Mouse (Mus musculus) forebrain, embryonic 10.5 days (tissue): ENCODE data around the gene Igsf21. TPM values are rescaled to one million over a fixed set of nuclear protein-coding genes. Genes with fewer than 3 reads are reported as not detected.

Source experiments
- DNase-seq: peaks from one replicate; pipeline ENCODE4 v3.0.0-alpha.2; 2017; ENCODE audit warnings: low spot score; ENCODE audit errors: extremely low spot score
- H3K27ac ChIP-seq: fragments of 300-500 bp; sonication (generic); 2 replicates; pipeline ENCODE4 v1.5.1; 2016; ENCODE audit warnings: mild to moderate bottlenecking
- H3K27me3 ChIP-seq: fragments of 300-500 bp; sonication (generic); 2 replicates; pipeline ENCODE4 v1.6.1; 2016; ENCODE audit warnings: mild to moderate bottlenecking; ENCODE audit not compliant: poor library complexity, severe bottlenecking
- H3K36me3 ChIP-seq: fragments of 300-500 bp; sonication (generic); replicated peaks from 2 replicates; pipeline ENCODE4 v1.6.1; 2016; ENCODE audit warnings: mild to moderate bottlenecking, moderate library complexity
- H3K4me1 ChIP-seq: fragments of 300-500 bp; sonication (generic); 2 replicates; pipeline ENCODE4 v1.6.1; 2016
- H3K4me3 ChIP-seq: fragments of 300-500 bp; sonication (generic); 2 replicates; pipeline ENCODE4 v1.5.1; 2016; ENCODE audit warnings: mild to moderate bottlenecking, moderate library complexity
- H3K9me3 ChIP-seq: fragments of 300-500 bp; sonication (generic); 2 replicates; pipeline ENCODE4 v1.6.1; 2016; ENCODE audit warnings: mild to moderate bottlenecking, moderate library complexity
- WGBS: fragments of 180-500 bp; shearing (Covaris S2); methylation state at CpG from one replicate; pipeline ENCODE4 v1.1.7; 2016; 5-methylcytosine and 5-hydroxymethylcytosine counted together
- polyA plus RNA-seq: library from polyadenylated mRNA; unstranded; fragments of >200 nt; fragmentation: Nextera tagmentation; extraction: Ambion mirVana; gene quantifications from 2 replicates; pipeline ENCODE4 v1.2.1, GENCODE M21; 2016

Igsf21 gene
- polyA plus RNA-seq, 1 experiment from 2014 or later: 4.6 TPM

DNA sequence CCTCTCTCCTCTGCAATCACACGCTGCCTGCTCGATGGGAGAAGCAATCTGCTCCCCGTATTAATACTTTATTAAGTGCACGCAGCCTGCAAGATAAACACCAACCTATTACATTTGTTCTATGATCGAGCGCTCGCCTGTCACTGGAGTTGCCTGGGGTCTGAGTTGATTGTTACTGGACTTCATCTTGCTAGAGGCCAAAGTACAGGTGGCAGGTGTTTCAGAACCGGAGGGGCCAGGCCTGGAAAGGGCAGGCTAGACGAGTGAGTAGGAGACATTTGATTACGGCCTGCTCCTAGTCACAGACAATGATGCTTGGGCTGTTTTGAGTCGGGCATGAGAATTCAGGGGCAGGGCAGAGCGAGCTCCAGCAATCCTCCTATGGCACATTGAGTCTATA, 73.5 kb downstream of the Igsf21 start:
- H3K4me3 ChIP-seq: no peak overlapping the region
- no peak for DNase-seq
- no peaks in the 10 kb centered on the region for H3K36me3 ChIP-seq
- 71% methylated on average over 12 of the region's 12 CpGs for WGBS
- peaks cover 32% of the 10 kb centered on the region for H3K4me1 ChIP-seq
- H3K9me3 ChIP-seq: 0 out of 2 replicates have a peak, but pooled peaks cover 2% of the 10 kb centered on the region
- H3K27me3 ChIP-seq: peaks cover 7% of the 10 kb centered on the region; the same call in 1 of the 2 replicates
- peak overlapping the region; percentile 63; the same call in 1 of the 2 replicates for H3K27ac ChIP-seq

DNA sequence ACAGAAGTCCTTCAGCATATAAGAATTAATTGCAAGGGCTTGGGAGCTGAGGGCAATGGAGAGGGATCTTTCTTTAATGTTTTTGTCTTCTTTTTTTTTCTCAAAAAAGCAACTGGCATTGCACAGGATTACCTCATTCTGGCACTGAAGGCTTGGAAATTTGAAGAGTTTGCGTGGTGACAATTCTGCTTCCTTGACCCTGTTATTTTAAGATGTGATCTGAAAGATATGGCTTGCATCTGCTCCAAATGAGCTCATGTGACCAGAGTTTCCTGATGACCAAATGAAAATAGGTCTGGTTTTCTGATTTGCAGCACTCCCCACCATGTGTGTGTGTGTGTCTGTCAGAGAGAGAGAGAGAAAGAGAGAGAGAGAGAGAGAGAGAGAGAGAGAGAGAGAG, 74.7 kb downstream of the Igsf21 start:
- peaks cover 36% of the 10 kb centered on the region for H3K4me1 ChIP-seq
- no peaks in the 10 kb centered on the region for H3K9me3 ChIP-seq
- DNase-seq: no peak
- no peak overlapping the region for H3K4me3 ChIP-seq
- H3K36me3 ChIP-seq: no peaks in the 10 kb centered on the region
- no peak overlapping the region for H3K27ac ChIP-seq
- peaks cover 7% of the 10 kb centered on the region; the same call in 1 of the 2 replicates for H3K27me3 ChIP-seq
- 83% methylated on average over 1 of the region's 1 CpGs for WGBS

GRCm38 (mm10) chr4:140171189-140171588, 75.4 kb downstream of the Igsf21 start:
- Histone ChIP-seq H3K27me3 (peaks cover 7% of the 10 kb centered on the region; the same call in 1 of the 2 replicates), H3K27ac (no peak overlapping the region), H3K4me3 (no peak overlapping the region), H3K36me3 (no peaks in the 10 kb centered on the region), H3K4me1 (peaks cover 36% of the 10 kb centered on the region), H3K9me3 (no peaks in the 10 kb centered on the region)
- DNase-seq: no peak

DNA sequence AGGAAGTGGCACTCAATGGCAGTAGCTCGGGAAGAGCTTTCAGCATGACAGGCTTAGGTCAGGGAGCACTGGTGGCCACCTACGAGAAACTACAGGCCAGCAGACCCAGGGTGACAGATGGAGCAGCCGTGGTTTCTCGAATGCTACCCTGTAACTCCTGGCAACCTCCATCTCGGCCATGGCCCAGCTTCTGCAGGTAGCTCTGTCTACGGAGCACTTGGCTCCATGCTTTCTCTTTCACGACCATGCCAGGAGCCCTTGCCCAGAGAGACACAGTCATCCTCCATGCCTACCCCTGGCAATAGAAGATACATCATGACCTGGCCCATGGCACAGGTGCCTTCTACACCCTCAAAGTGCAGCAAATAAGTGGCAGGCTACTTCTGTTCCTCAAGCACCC, 80.7 kb downstream of the Igsf21 start:
- no peak overlapping the region for H3K4me3 ChIP-seq
- WGBS: 87% methylated on average over 7 of the region's 7 CpGs
- no peak for DNase-seq
- H3K9me3 ChIP-seq: peaks cover 3% of the 10 kb centered on the region; the same call in 1 of the 2 replicates
- H3K27me3 ChIP-seq: no peaks in the 10 kb centered on the region
- H3K27ac ChIP-seq: no peak overlapping the region
- H3K36me3 ChIP-seq: no peaks in the 10 kb centered on the region
- H3K4me1 ChIP-seq: peaks cover 10% of the 10 kb centered on the region; the same call in 1 of the 2 replicates

DNA sequence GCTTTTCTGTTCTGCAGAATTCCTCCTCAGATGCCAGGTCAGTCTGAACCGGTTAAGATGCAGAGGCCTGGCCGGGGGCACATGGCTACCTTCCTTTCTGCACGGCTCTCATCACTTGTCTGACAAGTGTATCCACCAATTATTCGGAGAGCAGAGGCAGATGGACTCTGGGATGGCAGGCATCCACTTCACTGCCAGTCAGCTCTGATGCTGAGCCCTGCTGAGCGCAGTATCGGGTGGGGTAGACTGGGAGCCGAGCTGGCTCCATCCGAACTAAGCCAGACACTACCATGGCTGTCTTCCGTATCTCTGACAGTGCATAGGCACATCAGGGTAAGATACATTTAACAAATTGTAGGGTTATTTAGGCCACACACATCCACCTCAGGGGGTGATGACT, 81.9 kb downstream of the Igsf21 start:
- H3K27ac ChIP-seq: no peak overlapping the region
- H3K36me3 ChIP-seq: no peaks in the 10 kb centered on the region
- peaks cover 3% of the 10 kb centered on the region; the same call in 1 of the 2 replicates for H3K9me3 ChIP-seq
- no peaks in the 10 kb centered on the region for H3K27me3 ChIP-seq
- WGBS: 92% methylated on average over 9 of the region's 9 CpGs
- H3K4me3 ChIP-seq: no peak overlapping the region
- DNase-seq: no peak
- H3K4me1 ChIP-seq: peaks cover 15% of the 10 kb centered on the region; the same call in 1 of the 2 replicates

DNA sequence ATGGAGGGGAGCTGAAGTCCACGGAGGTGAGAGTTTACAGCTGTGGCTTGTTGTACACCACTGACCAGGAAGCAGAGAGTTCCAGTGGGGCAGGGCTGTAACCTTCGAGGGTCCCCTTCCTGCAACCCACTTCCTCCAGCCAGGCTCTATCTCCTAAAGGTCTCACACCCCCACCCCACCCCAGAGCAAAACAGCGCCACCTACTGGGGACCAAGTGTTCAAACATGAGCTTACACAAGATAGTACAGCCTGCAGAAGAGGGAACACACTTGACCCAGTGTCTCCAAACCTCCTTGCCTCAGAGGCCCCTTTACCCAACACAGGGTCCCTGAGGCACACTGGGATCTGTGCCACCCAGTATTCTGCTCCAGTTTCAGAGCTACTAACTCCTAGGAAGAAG, 87.0 kb downstream of the Igsf21 start:
- DNase-seq: no peak
- Histone ChIP-seq H3K36me3 (no peaks in the 10 kb centered on the region), H3K4me3 (no peak overlapping the region), H3K27me3 (no peaks in the 10 kb centered on the region), H3K27ac (no peak overlapping the region), H3K9me3 (peaks cover 3% of the 10 kb centered on the region; the same call in 1 of the 2 replicates), H3K4me1 (peaks cover 23% of the 10 kb centered on the region)
- 44% methylated on average over 3 of the region's 3 CpGs for WGBS

- Histone ChIP-seq H3K4me3 (no peak overlapping the region), H3K27ac (peak overlapping the region; percentile 84), H3K27me3 (no peaks in the 10 kb centered on the region), H3K9me3 (no peaks in the 10 kb centered on the region), H3K36me3 (no peaks in the 10 kb centered on the region), H3K4me1 (peaks cover 36% of the 10 kb centered on the region)
- no peak for DNase-seq
- 62% methylated on average over 5 of the region's 5 CpGs for WGBS
Measured at GRCm38 (mm10) chr4:140154899-140155463, 91.6 kb downstream of the Igsf21 start.

DNA sequence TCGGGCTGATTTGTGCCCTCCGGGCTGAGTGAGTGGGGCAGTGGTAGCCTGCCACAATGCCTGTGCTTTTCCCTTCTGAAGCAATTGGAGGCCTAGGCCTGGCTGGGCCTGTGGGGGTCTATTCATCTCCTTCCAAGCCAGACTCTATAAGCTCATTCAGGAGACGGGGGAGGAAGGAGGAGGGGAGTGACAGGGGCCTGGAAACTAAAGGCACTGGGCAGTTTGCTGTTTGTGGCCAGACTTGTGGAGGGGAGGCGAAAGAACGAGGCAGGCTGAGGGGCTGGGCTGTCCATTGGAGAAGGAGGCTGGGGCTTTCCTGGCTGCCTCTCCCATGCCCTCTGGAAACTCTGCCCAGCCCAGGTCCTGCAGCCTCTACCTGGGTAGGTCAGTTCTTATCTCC, 92.1 kb downstream of the Igsf21 start:
- Histone ChIP-seq H3K4me3 (no peak overlapping the region), H3K36me3 (no peaks in the 10 kb centered on the region), H3K27ac (peak overlapping the region; percentile 84), H3K27me3 (no peaks in the 10 kb centered on the region), H3K9me3 (no peaks in the 10 kb centered on the region), H3K4me1 (peaks cover 31% of the 10 kb centered on the region)
- 16% methylated on average over 5 of the region's 5 CpGs for WGBS
- peak; percentile 58 for DNase-seq

DNA sequence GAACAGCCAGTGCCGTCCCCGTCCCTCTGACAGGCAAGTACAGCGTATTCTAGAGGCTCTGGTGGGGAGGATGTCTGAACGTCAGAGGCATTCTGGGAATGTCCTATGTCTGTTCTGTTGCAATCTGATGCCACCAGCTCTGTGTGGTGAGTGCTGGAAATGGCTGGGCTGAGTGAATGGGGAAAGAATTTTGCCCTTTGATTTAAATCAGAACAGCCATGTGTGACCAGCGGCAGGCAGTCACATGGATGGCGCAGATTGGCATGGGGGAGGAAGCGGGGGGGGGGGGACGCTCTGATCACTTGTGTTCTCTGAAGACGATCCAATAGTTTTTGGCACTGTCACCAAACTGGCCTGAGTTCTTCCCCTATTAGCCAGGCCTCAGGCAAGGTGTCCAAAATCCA, 92.9 kb downstream of the Igsf21 start:
- no peak for DNase-seq
- 72% methylated on average over 9 of the region's 9 CpGs for WGBS
- Histone ChIP-seq H3K36me3 (no peaks in the 10 kb centered on the region), H3K4me1 (peaks cover 31% of the 10 kb centered on the region), H3K27ac (peak overlapping the region; percentile 84), H3K9me3 (no peaks in the 10 kb centered on the region), H3K27me3 (no peaks in the 10 kb centered on the region), H3K4me3 (no peak overlapping the region)

- H3K27ac ChIP-seq: no peak overlapping the region
- no peaks in the 10 kb centered on the region for H3K27me3 ChIP-seq
- peaks cover 33% of the 10 kb centered on the region for H3K4me1 ChIP-seq
- no peaks in the 10 kb centered on the region for H3K9me3 ChIP-seq
- DNase-seq: peak; percentile 59
- no peak overlapping the region for H3K4me3 ChIP-seq
- 39% methylated on average over 7 of the region's 7 CpGs for WGBS
- no peaks in the 10 kb centered on the region for H3K36me3 ChIP-seq
Measured at GRCm38 (mm10) chr4:140153101-140153500, 93.5 kb downstream of the Igsf21 start.

DNA sequence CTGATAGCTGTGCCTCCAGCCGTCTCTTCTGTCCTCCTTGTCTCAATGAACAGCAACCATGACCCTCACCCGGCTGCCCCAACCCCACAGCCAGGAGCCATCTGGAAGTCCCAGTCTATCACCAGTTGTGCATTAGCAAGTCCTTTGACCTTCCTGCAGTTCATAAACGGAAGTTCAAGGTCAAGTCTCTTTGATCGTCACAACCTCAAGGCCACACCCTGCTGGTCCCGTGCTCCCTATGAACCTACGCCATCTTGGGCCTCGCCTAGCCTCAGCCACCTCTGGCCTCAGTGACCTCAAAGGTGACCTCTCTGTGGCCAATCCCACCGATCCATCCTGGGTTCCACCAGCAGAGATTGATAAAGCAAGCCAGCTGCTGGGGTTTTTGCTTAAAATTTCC, 96.9 kb downstream of the Igsf21 start:
- Histone ChIP-seq H3K4me3 (no peak overlapping the region), H3K27ac (no peak overlapping the region), H3K36me3 (no peaks in the 10 kb centered on the region), H3K9me3 (no peaks in the 10 kb centered on the region), H3K27me3 (no peaks in the 10 kb centered on the region), H3K4me1 (peaks cover 40% of the 10 kb centered on the region)
- DNase-seq: no peak
- 86% methylated on average over 8 of the region's 8 CpGs for WGBS

GRCm38 (mm10) chr4:140147857-140148695, 98.5 kb downstream of the Igsf21 start:
- peaks cover 23% of the 10 kb centered on the region for H3K4me1 ChIP-seq
- no peak overlapping the region for H3K4me3 ChIP-seq
- H3K27me3 ChIP-seq: no peaks in the 10 kb centered on the region
- 80% methylated on average over 20 of the region's 20 CpGs for WGBS
- no peaks in the 10 kb centered on the region for H3K36me3 ChIP-seq
- peaks cover 3% of the 10 kb centered on the region for H3K9me3 ChIP-seq
- peak overlapping the region; percentile 44; the same call in 1 of the 2 replicates for H3K27ac ChIP-seq
- no peak for DNase-seq
